Mouse (Mus musculus): ENCODE measurements around the gene Fam208b. TPM values are rescaled to one million over a fixed set of nuclear protein-coding genes. Genes with fewer than 3 reads are reported as not detected.

Fam208b gene
- 10 to 100 TPM; 25.2 to 33.1 TPM for polyA plus RNA-seq (2017; shearing (Covaris generic))

GRCm38 (mm10) chr13:3610795-3611438 lies at the start of gene Fam208b:
Gene Fam208b, minus strand, starts transcription at chr13:3611108.

GRCm38 (mm10) chr13:3633895-3634811 lies 23.2 kb upstream of the Fam208b start, which contains the start of gene Asb13:
Gene Asb13, plus strand, starts transcription at chr13:3634032.

GRCm38 (mm10) chr13:3537594-3538222 lies 73.2 kb downstream of the Fam208b start, which contains the start of gene Gdi2:
Gene Gdi2, plus strand, starts transcription at chr13:3538063.

Other genes with a start within 250 kb of the Fam208b start
- gene Gdi2, start 73.0 kb downstream of the Fam208b start, polyA plus RNA-seq (2017; shearing (Covaris generic)), result 100 to 1,000 TPM; 370 to 402 TPM
- gene Asb13, start 22.9 kb upstream of the Fam208b start, polyA plus RNA-seq (2017; shearing (Covaris generic)), result 10 to 100 TPM; 32.0 to 42.1 TPM
- not detected for gene Calml3, start 193.2 kb upstream of the Fam208b start, polyA plus RNA-seq (2017; shearing (Covaris generic))
- not detected for gene Calm4, start 226.6 kb upstream of the Fam208b start, polyA plus RNA-seq (2017; shearing (Covaris generic))
- not detected for gene Calm5, start 243.1 kb upstream of the Fam208b start, polyA plus RNA-seq (2017; shearing (Covaris generic))

All from activated CD4-positive, CD25-positive, alpha-beta regulatory T cell (primary cell).